Mouse (Mus musculus): ENCODE results near the gene Mb.

DNA sequence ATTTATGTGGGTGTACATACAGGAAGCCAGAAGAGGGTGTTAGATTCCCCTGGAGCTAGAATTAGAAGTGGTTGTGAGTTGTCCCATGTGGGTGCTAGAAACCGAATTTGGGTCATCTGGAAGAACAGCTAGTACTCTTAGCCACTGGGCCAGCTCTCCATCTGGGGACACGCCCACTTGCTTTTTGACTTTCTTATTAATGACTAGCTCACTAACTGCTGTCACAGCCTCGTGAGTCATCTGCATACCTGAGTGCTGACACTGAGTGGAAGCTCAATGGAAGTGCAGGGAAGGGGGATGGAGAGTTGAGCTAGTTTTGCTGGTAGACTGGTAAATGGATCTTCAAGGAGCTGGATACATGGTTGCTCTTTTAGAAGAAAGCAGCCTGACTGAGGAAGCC is 26.1 kb upstream of the Mb start:
- TF ChIP-seq GATA1 (IDR thresholded peaks at IDR 0.05; ENCODE audit: low read length): no peak
- no peak for TF ChIP-seq TAL1 (IDR thresholded peaks at IDR 0.05; ENCODE audit: low read length)
